Mouse (Mus musculus): ENCODE data around the gene Eno1. TPM values are rescaled to one million over a fixed set of nuclear protein-coding genes. Genes with fewer than 3 reads are reported as not detected.

Eno1 gene
- polyA plus RNA-seq, 1 experiment from 2014 or later, result 1,142 TPM

DNA sequence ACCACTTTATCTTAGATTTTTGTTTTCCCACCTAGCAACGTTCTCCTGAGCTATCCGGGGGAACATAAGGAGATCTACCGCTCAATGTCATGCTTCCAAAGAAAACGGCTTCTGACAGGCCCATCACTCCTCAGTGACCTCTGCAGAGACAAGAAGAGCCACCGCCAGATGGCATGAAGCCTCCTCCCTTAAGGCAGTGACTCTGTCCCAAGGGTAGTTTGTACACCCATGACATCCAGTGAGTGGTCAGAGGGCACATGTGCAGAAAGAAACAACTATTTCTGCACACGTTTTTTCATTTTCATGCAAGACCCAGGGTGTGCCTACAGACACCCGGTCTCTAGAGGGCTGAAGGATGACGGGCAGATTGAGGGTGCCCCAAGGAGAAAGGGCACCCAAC lies 26.2 kb upstream of the Eno1 start:
- Histone ChIP-seq H3K36me3 (ENCODE audit: control insufficient read depth, insufficient read depth, low read length) (no peaks in the 10 kb centered on the region), H3K9ac (ENCODE audit: low read depth, low read length) (no peak overlapping the region), H3K9me3 (replicated peaks; ENCODE audit: control insufficient read depth, low read length, poor library complexity, severe bottlenecking) (no peaks in the 10 kb centered on the region), H3K4me1 (ENCODE audit: control insufficient read depth, insufficient read depth, low read length) (no peaks in the 10 kb centered on the region; the same call in 1 of the 2 replicates), H3K4me3 (ENCODE audit: low read depth, low read length) (no peak overlapping the region), H3K27me3 (ENCODE audit: control insufficient read depth, insufficient read depth, low read depth, low read length) (no peaks in the 10 kb centered on the region; the same call in 1 of the 2 replicates), H3K4me2 (ENCODE audit: low read length) (no peak overlapping the region), H3K27ac (ENCODE audit: low read length) (no peak overlapping the region)
- ATAC-seq, result no peak
- 87% methylated on average over 8 of the region's 8 CpGs for WGBS

DNA sequence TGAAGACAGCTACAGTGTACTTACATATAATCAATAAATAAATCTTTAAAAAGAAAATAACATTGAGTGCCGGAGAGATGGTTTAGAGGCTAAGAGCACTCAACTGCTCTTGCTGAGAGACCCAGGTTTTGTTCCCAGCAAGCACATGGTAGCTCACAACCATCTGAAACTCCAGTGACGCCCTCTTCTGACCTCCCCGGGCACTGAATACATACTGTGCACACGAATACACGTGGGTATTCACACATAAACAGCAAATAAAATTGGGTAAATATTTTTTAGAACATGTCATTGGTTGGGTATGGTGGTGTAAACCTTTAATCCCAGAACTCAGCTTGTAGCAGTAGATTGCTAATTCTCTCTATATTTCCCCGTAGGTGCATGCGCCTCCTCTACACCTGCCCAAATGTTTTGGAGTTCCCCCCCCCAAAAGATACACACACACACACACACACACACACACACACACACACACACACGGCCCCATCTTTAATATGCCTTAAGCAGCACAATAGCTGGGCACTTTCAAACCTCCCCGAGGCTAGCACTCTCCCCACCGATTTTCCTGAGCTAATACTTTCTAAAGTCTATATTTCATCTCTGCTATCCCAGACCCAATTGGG lies 24.5 kb upstream of the Eno1 start:
- no peak for ATAC-seq
- H3K4me3 ChIP-seq (ENCODE audit: low read depth, low read length), result no peak overlapping the region
- H3K36me3 ChIP-seq (ENCODE audit: control insufficient read depth, insufficient read depth, low read length), result no peaks in the 10 kb centered on the region
- WGBS, result 53% methylated on average over 10 of the region's 10 CpGs
- no peaks in the 10 kb centered on the region; the same call in 1 of the 2 replicates for H3K27me3 ChIP-seq (ENCODE audit: control insufficient read depth, insufficient read depth, low read depth, low read length)
- no peak overlapping the region for H3K9ac ChIP-seq (ENCODE audit: low read depth, low read length)
- peak overlapping the region; percentile 55 for H3K4me2 ChIP-seq (ENCODE audit: low read length)
- no peak overlapping the region for H3K27ac ChIP-seq (ENCODE audit: low read length)
- no peaks in the 10 kb centered on the region for H3K9me3 ChIP-seq (replicated peaks; ENCODE audit: control insufficient read depth, low read length, poor library complexity, severe bottlenecking)
- H3K4me1 ChIP-seq (ENCODE audit: control insufficient read depth, insufficient read depth, low read length), result no peaks in the 10 kb centered on the region; the same call in 1 of the 2 replicates

DNA sequence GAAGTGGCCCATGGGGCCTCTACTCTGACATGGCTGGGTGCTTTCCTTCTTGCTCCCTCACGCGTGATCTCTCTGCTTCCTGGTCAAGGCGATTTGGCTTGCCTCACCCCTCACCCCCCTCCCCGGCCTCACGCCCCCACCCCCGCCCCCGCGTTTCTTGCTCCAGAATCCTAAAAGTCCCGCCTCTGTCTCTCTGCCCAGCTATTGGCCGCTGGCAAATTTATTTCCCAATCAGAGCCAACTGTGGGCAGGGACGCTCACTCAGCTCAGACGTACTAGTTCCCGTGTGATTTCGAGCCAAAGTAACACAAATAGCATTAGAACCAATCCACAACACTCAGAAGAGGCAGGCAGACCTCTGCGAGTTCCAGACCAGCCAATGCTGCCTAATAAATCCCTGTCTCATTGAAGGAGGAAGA lies 24.0 kb upstream of the Eno1 start:
- no peaks in the 10 kb centered on the region for H3K9me3 ChIP-seq (replicated peaks; ENCODE audit: control insufficient read depth, low read length, poor library complexity, severe bottlenecking)
- H3K27me3 ChIP-seq (ENCODE audit: control insufficient read depth, insufficient read depth, low read depth, low read length), result no peaks in the 10 kb centered on the region; the same call in 1 of the 2 replicates
- no peaks in the 10 kb centered on the region; the same call in 1 of the 2 replicates for H3K4me1 ChIP-seq (ENCODE audit: control insufficient read depth, insufficient read depth, low read length)
- H3K36me3 ChIP-seq (ENCODE audit: control insufficient read depth, insufficient read depth, low read length), result no peaks in the 10 kb centered on the region
- peak overlapping the region; percentile 55 for H3K4me2 ChIP-seq (ENCODE audit: low read length)
- H3K4me3 ChIP-seq (ENCODE audit: low read depth, low read length), result peak overlapping the region; percentile 27
- H3K27ac ChIP-seq (ENCODE audit: low read length), result no peak overlapping the region
- no peak for ATAC-seq
- WGBS, result 0% methylated on average over 14 of the region's 15 CpGs
- no peak overlapping the region for H3K9ac ChIP-seq (ENCODE audit: low read depth, low read length)

DNA sequence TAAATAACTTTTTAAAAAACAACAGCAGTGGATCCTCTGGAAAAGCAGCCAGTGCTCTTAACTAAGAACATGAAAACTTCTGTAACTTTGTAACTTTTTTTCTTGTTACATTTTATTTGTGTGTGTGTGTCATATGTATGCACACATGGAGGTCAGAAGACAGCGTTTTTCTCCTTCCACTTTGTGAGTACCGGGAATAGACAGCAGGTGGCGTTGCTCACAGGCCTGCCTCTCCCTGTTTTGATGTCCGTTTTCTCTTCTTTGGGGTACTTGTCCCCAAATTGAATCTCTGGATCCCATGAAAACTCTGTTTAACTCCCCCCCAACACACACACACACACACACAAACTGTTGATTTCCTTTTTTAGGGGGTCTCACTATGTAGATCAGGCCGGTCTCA lies 22.6 kb upstream of the Eno1 start:
- no peaks in the 10 kb centered on the region for H3K9me3 ChIP-seq (replicated peaks; ENCODE audit: control insufficient read depth, low read length, poor library complexity, severe bottlenecking)
- no peaks in the 10 kb centered on the region; the same call in 1 of the 2 replicates for H3K27me3 ChIP-seq (ENCODE audit: control insufficient read depth, insufficient read depth, low read depth, low read length)
- no peak overlapping the region for H3K4me2 ChIP-seq (ENCODE audit: low read length)
- ATAC-seq, result no peak
- H3K27ac ChIP-seq (ENCODE audit: low read length), result no peak overlapping the region
- no peak overlapping the region for H3K9ac ChIP-seq (ENCODE audit: low read depth, low read length)
- 33% methylated on average over 5 of the region's 5 CpGs for WGBS
- H3K4me3 ChIP-seq (ENCODE audit: low read depth, low read length), result no peak overlapping the region
- no peaks in the 10 kb centered on the region; the same call in 1 of the 2 replicates for H3K4me1 ChIP-seq (ENCODE audit: control insufficient read depth, insufficient read depth, low read length)
- H3K36me3 ChIP-seq (ENCODE audit: control insufficient read depth, insufficient read depth, low read length), result no peaks in the 10 kb centered on the region

DNA sequence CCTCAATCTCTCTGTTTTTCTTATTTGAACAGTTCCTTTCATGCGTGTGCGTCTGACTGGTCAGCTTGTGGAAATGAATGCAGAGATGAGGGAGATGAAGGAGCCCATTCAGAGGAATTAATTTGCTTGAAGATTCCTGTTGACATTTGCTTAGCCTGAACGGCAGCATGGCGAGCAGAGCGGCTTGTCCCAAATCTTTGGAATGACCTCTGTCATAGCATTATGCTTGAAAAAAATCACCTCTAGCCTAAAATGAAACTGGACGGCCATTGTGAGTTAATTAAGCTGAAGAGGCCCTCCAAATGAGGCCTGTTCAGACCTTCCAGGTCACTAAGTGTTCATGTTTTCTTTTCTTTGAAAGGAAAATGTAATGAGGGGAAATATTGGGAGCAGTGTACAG lies 20.1 kb upstream of the Eno1 start:
- Histone ChIP-seq H3K9ac (ENCODE audit: low read depth, low read length) (no peak overlapping the region), H3K4me3 (ENCODE audit: low read depth, low read length) (no peak overlapping the region), H3K9me3 (replicated peaks; ENCODE audit: control insufficient read depth, low read length, poor library complexity, severe bottlenecking) (no peaks in the 10 kb centered on the region), H3K36me3 (ENCODE audit: control insufficient read depth, insufficient read depth, low read length) (no peaks in the 10 kb centered on the region), H3K27ac (ENCODE audit: low read length) (no peak overlapping the region), H3K4me1 (ENCODE audit: control insufficient read depth, insufficient read depth, low read length) (no peaks in the 10 kb centered on the region; the same call in 1 of the 2 replicates), H3K27me3 (ENCODE audit: control insufficient read depth, insufficient read depth, low read depth, low read length) (no peaks in the 10 kb centered on the region; the same call in 1 of the 2 replicates), H3K4me2 (ENCODE audit: low read length) (no peak overlapping the region)
- no peak for ATAC-seq
- WGBS, result 42% methylated on average over 6 of the region's 6 CpGs

DNA sequence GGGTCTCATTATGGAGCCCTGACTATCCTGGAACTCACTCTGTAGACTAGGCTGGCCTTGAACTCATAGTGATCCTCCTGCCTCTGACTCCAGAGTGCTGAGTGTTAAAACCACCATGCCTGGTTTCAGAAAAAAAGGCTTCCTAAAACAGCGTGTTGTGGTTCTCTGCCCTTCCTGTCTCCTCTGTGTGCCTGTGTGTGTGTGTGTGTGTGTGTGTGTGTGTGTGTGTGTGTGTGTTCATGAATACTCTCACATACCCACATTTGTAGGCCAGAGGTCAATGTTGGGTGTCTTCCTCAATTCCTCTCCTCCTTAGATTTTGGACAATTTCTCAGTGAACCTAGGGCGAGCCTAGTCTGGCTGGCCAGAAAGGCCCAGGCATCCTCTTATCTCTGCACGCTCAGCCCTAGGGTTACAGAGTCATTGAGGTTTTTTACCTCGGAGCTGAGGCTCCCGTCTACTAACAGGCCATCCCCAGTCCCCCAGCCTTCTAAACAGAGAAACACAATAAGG lies 19.4 kb upstream of the Eno1 start:
- Histone ChIP-seq H3K4me1 (ENCODE audit: control insufficient read depth, insufficient read depth, low read length) (no peaks in the 10 kb centered on the region; the same call in 1 of the 2 replicates), H3K4me3 (ENCODE audit: low read depth, low read length) (no peak overlapping the region), H3K36me3 (ENCODE audit: control insufficient read depth, insufficient read depth, low read length) (no peaks in the 10 kb centered on the region), H3K27ac (ENCODE audit: low read length) (no peak overlapping the region), H3K9me3 (replicated peaks; ENCODE audit: control insufficient read depth, low read length, poor library complexity, severe bottlenecking) (no peaks in the 10 kb centered on the region), H3K9ac (ENCODE audit: low read depth, low read length) (no peak overlapping the region), H3K4me2 (ENCODE audit: low read length) (no peak overlapping the region), H3K27me3 (ENCODE audit: control insufficient read depth, insufficient read depth, low read depth, low read length) (no peaks in the 10 kb centered on the region; the same call in 1 of the 2 replicates)
- no peak for ATAC-seq
- 71% methylated on average over 5 of the region's 5 CpGs for WGBS

DNA sequence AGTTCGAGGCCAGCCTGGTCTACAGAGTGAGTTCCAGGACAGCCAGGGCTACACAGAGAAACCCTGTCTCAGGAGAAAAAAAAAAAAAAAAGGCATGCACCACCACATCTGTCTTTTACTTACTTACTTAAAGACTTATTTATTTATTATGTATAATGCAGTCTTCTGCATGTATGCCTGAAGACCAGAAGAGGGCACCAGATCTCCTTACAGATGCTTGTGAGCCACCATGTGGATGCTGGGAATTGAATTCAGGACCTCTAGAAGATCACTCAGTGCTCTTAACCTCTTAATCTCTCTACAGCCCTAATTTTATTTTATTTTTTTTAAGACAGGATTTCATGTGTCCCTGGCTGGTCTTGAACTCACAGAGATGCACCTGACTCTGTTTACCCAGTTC lies 18.6 kb upstream of the Eno1 start:
- ATAC-seq, result no peak
- Histone ChIP-seq H3K27me3 (ENCODE audit: control insufficient read depth, insufficient read depth, low read depth, low read length) (no peaks in the 10 kb centered on the region; the same call in 1 of the 2 replicates), H3K4me3 (ENCODE audit: low read depth, low read length) (no peak overlapping the region), H3K4me2 (ENCODE audit: low read length) (no peak overlapping the region), H3K36me3 (ENCODE audit: control insufficient read depth, insufficient read depth, low read length) (no peaks in the 10 kb centered on the region), H3K9me3 (replicated peaks; ENCODE audit: control insufficient read depth, low read length, poor library complexity, severe bottlenecking) (no peaks in the 10 kb centered on the region), H3K27ac (ENCODE audit: low read length) (no peak overlapping the region), H3K9ac (ENCODE audit: low read depth, low read length) (no peak overlapping the region), H3K4me1 (ENCODE audit: control insufficient read depth, insufficient read depth, low read length) (no peaks in the 10 kb centered on the region; the same call in 1 of the 2 replicates)
- 100% methylated on average over 1 of the region's 1 CpGs for WGBS

DNA sequence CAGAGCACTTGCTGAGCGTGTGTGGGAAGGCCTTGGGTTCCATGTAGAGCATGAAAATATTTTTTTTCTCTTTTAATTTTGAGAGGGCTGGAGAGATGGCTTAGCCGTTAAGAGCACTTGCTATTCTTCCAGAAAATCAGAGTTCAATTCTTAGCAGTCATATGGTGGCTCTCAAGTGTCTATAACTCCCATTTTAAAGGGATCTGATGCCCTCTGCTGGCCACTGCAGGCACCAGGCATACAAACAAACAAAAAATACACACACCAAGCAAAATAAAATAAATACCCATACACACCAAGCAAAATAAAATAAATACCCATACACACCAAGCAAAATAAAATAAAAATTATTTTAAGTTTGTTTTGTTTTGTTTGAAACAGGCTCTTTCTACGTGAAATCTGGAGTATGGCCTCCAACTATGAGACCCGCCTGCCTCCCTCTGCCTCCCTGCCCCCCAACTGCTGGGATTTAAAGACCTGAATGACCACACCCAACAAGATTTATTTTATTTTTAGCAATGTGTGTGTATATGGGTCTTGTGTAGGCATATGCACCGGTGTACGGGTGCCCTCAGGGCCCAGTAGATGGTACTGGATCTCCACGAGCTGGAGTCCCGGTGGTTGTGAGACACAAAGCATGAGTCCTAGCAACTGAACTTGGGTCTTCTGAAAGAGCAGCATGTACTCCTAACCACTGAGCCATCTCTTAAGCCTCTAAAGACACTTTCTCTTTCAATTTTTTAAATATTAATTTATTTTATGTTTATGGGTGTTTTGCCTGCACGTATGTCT lies 16.8 kb upstream of the Eno1 start:
- H3K9ac ChIP-seq (ENCODE audit: low read depth, low read length), result no peak overlapping the region
- no peak overlapping the region for H3K4me2 ChIP-seq (ENCODE audit: low read length)
- 76% methylated on average over 9 of the region's 9 CpGs for WGBS
- no peak overlapping the region for H3K27ac ChIP-seq (ENCODE audit: low read length)
- ATAC-seq, result no peak
- no peak overlapping the region for H3K4me3 ChIP-seq (ENCODE audit: low read depth, low read length)
- no peaks in the 10 kb centered on the region for H3K36me3 ChIP-seq (ENCODE audit: control insufficient read depth, insufficient read depth, low read length)
- H3K9me3 ChIP-seq (replicated peaks; ENCODE audit: control insufficient read depth, low read length, poor library complexity, severe bottlenecking), result no peaks in the 10 kb centered on the region
- H3K27me3 ChIP-seq (ENCODE audit: control insufficient read depth, insufficient read depth, low read depth, low read length), result no peaks in the 10 kb centered on the region
- H3K4me1 ChIP-seq (ENCODE audit: control insufficient read depth, insufficient read depth, low read length), result no peaks in the 10 kb centered on the region

DNA sequence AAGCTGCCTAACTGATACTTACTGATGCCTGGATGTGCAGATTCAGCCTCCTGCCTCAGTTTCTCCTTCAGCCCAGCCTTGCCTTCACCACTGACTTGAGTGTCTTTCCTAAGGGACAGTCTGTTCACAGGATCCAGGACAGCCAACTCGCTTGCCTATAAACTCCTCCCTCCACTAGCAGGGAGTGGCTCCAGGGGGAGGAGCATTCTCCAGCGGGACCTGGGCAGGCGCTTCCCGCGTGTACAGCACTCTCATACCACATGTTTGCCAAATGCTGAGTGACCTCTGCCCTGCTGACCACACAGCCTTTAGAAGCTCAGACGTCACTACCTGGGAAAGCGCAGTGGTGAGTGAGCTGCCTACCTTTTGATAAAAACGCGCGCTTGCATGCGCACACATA lies 15.9 kb upstream of the Eno1 start:
- Histone ChIP-seq H3K4me3 (ENCODE audit: low read depth, low read length) (no peak overlapping the region), H3K27me3 (ENCODE audit: control insufficient read depth, insufficient read depth, low read depth, low read length) (no peaks in the 10 kb centered on the region), H3K4me1 (ENCODE audit: control insufficient read depth, insufficient read depth, low read length) (no peaks in the 10 kb centered on the region), H3K9ac (ENCODE audit: low read depth, low read length) (no peak overlapping the region), H3K4me2 (ENCODE audit: low read length) (no peak overlapping the region), H3K36me3 (ENCODE audit: control insufficient read depth, insufficient read depth, low read length) (no peaks in the 10 kb centered on the region), H3K27ac (ENCODE audit: low read length) (no peak overlapping the region), H3K9me3 (replicated peaks; ENCODE audit: control insufficient read depth, low read length, poor library complexity, severe bottlenecking) (no peaks in the 10 kb centered on the region)
- 21% methylated on average over 11 of the region's 11 CpGs for WGBS
- no peak for ATAC-seq

All from midbrain, embryonic 16.5 days (tissue).